Mouse (Mus musculus): ENCODE data around the gene Trim75.

GRCm38 (mm10) chr8:65032107-65032506, 44.5 kb upstream of the Trim75 start:
- no peak for TF ChIP-seq POLR2A (IDR thresholded peaks at IDR 0.05; ENCODE audit: low read depth, low read length)
- no peak for TF ChIP-seq CTCF (IDR thresholded peaks at IDR 0.05; ENCODE audit: borderline replicate concordance, insufficient read depth, low read length)
